Mouse (Mus musculus) hindbrain, embryonic 12.5 days (tissue): ENCODE measurements around the gene Chst10. TPM values are rescaled to one million over a fixed set of nuclear protein-coding genes. Genes with fewer than 3 reads are reported as not detected.

Experiments used
- ATAC-seq: fragments of 200-750 bp; cut with Nextera tagmentation; 2 replicates; pipeline ENCODE4 v1.8.0; 2017; ENCODE audit warnings: moderate TSS enrichment; ENCODE audit not compliant: low FRiP score
- H3K27ac ChIP-seq: fragments of 300-500 bp; sonication (generic); 2 replicates; pipeline ENCODE4 v1.5.1; 2016; ENCODE audit warnings: mild to moderate bottlenecking
- H3K27me3 ChIP-seq: fragments of 300-500 bp; sonication (generic); 2 replicates; pipeline ENCODE4 v1.6.1; 2016; ENCODE audit warnings: mild to moderate bottlenecking
- H3K36me3 ChIP-seq: fragments of 300-500 bp; sonication (generic); 2 replicates; pipeline ENCODE4 v1.6.1; 2016; ENCODE audit warnings: mild to moderate bottlenecking
- H3K4me1 ChIP-seq: fragments of 300-500 bp; sonication (generic); 2 replicates; pipeline ENCODE4 v1.6.1; 2016
- H3K4me2 ChIP-seq: fragments of 300-500 bp; sonication (generic); replicated peaks from 2 replicates; pipeline ENCODE4 v1.6.1; 2016; ENCODE audit warnings: mild to moderate bottlenecking
- H3K4me3 ChIP-seq: fragments of 300-500 bp; sonication (generic); 2 replicates; pipeline ENCODE4 v1.5.1; 2016; ENCODE audit warnings: mild to moderate bottlenecking
- H3K9ac ChIP-seq: fragments of 300-500 bp; sonication (generic); 2 replicates; pipeline ENCODE4 v1.6.1; 2016; ENCODE audit warnings: mild to moderate bottlenecking, moderate library complexity
- H3K9me3 ChIP-seq: fragments of 300-500 bp; sonication (generic); replicated peaks from 2 replicates; pipeline ENCODE4 v1.6.1; 2016; ENCODE audit warnings: mild to moderate bottlenecking
- WGBS: fragments of 180-500 bp; shearing (Covaris S2); methylation state at CpG from one replicate; pipeline ENCODE4 v1.1.7; 2016; 5-methylcytosine and 5-hydroxymethylcytosine counted together
- polyA plus RNA-seq: library from polyadenylated mRNA; unstranded; fragments of >200 nt; fragmentation: Nextera tagmentation; extraction: Ambion mirVana; gene quantifications from 2 replicates; pipeline ENCODE4 v1.2.1, GENCODE M21; 2016

The Chst10 gene
- polyA plus RNA-seq, 1 experiment from 2014 or later = 31.0 TPM

DNA sequence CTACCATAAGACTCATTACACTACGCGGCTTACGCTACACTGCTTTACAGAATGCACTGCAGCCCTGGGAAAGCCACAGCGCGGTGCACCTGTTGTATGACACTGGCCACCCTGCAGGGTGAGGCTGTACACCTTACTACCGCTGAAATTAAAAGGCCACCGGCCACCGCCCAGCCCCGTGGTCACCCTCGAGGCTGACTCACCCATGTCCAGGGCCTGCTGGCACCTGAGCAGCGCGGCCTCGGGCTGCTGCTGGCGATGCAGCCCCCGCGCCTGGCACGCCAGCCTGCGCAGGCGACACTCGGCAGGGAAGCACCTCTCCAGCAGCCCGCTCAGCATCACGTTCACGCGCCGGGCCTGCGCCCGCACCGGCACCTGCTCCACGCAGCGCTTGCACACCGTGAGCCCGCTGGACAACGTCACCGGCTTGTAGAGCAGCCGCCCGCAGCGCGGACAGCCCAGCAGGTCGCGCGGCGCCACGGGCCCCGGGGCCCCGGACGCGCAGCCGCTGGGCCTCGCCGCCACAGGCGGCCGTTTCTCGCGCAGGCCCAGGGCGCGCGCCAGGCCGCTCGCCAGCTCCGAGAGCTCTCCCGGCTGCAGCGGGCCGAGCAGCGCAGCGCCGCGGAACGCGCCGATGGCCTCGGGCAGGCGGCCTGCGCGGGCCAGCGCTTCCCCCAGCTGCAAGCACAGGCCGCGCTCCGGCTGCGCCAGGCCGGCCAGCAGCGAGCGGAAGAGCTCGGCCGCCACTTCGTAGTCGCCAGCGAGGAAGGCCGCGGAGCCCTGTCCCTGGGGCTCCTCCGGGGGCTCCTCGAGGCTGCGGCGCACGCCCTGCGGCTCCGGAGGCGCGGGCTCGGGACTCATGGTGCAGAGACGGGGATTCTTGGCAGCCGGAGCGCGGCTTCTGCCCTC lies 62.1 kb downstream of the Chst10 start:
- H3K27ac ChIP-seq = peak overlapping the region; percentile 93
- WGBS = 3% methylated on average over 96 of the region's 103 CpGs
- H3K27me3 ChIP-seq = peaks cover 36% of the 10 kb centered on the region
- no peaks in the 10 kb centered on the region for H3K9me3 ChIP-seq
- 0 out of 2 replicates have a peak, but pooled peaks cover 3% of the 10 kb centered on the region for H3K36me3 ChIP-seq
- peak; percentile 83 for ATAC-seq
- peak overlapping the region; percentile 77 for H3K4me3 ChIP-seq
- peak overlapping the region; percentile 86 for H3K9ac ChIP-seq
- peak overlapping the region; percentile 99 for H3K4me2 ChIP-seq
- peaks cover 9% of the 10 kb centered on the region for H3K4me1 ChIP-seq

DNA sequence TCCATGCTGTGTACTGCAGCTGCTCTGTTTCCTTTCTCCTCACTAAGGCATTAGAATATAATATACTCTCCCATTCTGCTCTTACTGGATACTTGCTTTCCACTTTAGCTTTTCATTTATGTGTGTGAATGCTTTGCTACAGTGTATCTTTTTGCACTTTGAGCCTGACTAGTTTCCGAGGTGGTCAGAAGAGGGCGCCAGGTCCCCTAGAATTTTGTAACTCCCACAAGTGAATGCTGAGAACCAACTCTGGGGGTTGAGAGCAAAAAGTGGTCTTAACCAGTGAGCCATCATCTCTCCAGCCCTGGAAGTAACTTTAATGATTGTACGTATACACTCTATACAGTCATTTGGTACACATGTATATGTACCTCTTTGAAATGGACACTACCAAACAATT lies 63.1 kb downstream of the Chst10 start:
- ATAC-seq = no peak
- Histone ChIP-seq H3K4me2 (peak overlapping the region; percentile 99), H3K9me3 (no peaks in the 10 kb centered on the region), H3K4me1 (peaks cover 9% of the 10 kb centered on the region), H3K27me3 (peaks cover 33% of the 10 kb centered on the region), H3K27ac (no peak overlapping the region), H3K4me3 (peak overlapping the region; percentile 77; the same call in 1 of the 2 replicates), H3K36me3 (0 out of 2 replicates have a peak, but pooled peaks cover 3% of the 10 kb centered on the region), H3K9ac (no peak overlapping the region)
- 23% methylated on average over 3 of the region's 3 CpGs for WGBS

DNA sequence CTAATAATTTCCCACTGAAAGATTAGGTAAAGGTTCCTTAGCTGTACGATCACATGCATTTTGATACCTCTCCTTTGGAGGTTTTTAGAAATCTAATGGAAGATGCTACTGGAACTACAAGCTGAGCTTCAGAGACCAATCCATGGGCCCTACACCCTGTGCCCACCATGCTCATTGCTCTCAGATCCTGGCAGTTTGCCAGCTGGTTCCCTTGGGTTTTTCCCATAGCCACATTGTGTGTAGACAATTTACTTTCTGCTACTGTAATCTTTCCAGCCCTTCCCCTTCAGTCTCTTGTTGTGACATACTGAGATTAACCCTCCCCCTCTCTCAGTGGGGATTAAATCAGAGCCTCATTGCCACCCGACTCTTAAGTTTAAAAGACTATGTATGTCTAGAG lies 73.0 kb downstream of the Chst10 start:
- ATAC-seq = no peak
- WGBS = 67% methylated on average over 2 of the region's 2 CpGs
- no peak overlapping the region for H3K4me2 ChIP-seq
- H3K9me3 ChIP-seq = no peaks in the 10 kb centered on the region
- no peaks in the 10 kb centered on the region for H3K36me3 ChIP-seq
- H3K9ac ChIP-seq = no peak overlapping the region
- H3K4me1 ChIP-seq = no peaks in the 10 kb centered on the region
- no peak overlapping the region for H3K27ac ChIP-seq
- no peaks in the 10 kb centered on the region for H3K27me3 ChIP-seq
- no peak overlapping the region for H3K4me3 ChIP-seq

DNA sequence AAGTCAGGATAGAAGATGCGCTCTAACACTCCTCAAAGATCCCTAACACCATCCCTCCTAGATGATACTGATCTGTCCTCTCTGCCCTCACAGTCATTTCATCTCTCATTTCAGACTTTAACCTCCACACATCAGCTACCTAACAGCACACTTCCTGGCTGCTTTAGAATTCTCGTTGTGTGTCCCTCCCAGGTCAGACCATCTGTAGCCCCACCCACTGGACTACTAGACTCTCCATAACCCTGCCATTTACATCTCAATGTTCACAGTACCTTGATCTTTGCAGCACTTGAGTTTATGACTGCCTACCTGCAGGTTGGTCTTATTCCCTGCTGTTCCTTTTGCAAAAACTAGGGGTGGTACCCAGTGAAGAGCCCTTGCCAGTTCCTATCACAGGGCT lies 74.1 kb downstream of the Chst10 start:
- no peak overlapping the region for H3K27ac ChIP-seq
- H3K9me3 ChIP-seq = no peaks in the 10 kb centered on the region
- WGBS = 82% methylated on average over 2 of the region's 2 CpGs
- no peak overlapping the region for H3K4me2 ChIP-seq
- no peaks in the 10 kb centered on the region for H3K36me3 ChIP-seq
- ATAC-seq = no peak
- H3K4me3 ChIP-seq = no peak overlapping the region
- no peak overlapping the region for H3K9ac ChIP-seq
- no peaks in the 10 kb centered on the region for H3K4me1 ChIP-seq
- H3K27me3 ChIP-seq = no peaks in the 10 kb centered on the region

DNA sequence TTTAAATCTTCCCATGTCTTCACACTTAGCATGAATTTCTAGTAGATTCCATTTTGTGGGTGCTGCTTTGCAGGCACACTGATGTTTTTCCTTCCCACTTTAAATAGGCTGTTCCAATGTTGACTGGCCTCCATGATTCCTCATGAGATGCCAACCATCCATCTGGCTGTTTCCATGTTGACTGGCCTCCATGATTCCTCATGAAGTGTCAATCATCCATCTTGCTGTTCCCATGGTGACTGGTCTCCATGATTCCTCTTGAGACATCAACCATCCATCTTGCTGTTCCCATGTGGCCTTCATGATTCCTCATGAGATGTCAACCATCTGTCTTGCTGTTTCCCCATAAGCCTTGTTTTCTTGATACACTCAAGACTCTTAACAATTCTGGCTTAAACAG lies 78.3 kb downstream of the Chst10 start:
- H3K4me1 ChIP-seq = peaks cover 10% of the 10 kb centered on the region; the same call in 1 of the 2 replicates
- H3K4me2 ChIP-seq = no peak overlapping the region
- no peaks in the 10 kb centered on the region for H3K9me3 ChIP-seq
- no peak overlapping the region for H3K4me3 ChIP-seq
- H3K36me3 ChIP-seq = peaks cover 6% of the 10 kb centered on the region
- ATAC-seq = no peak
- no peaks in the 10 kb centered on the region for H3K27me3 ChIP-seq
- no peak overlapping the region for H3K27ac ChIP-seq
- H3K9ac ChIP-seq = no peak overlapping the region

DNA sequence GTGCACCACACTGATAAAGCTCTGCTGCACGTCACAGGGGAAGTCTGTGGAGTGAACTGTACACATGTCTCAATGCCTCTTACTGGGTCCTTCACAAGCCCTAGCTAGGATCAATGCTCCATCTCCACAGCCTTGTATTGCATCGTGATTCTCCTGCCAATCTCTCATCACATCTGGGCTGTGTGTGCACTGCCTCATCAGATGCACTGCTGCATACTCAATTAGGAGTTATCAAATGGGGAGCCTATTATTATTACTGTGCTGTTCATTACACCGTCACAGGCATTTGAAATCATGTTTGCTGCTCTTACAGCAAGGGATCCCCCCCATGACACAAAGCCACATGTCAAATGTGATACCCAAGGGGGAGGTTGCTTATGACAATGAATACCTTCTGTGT lies 80.3 kb downstream of the Chst10 start:
- no peaks in the 10 kb centered on the region for H3K9me3 ChIP-seq
- peaks cover 10% of the 10 kb centered on the region; the same call in 1 of the 2 replicates for H3K4me1 ChIP-seq
- no peak overlapping the region for H3K4me2 ChIP-seq
- H3K36me3 ChIP-seq = peaks cover 11% of the 10 kb centered on the region
- no peak for ATAC-seq
- 0 out of 2 replicates have a peak overlapping the region, but pooled peaks have one; percentile 55 for H3K27ac ChIP-seq
- H3K4me3 ChIP-seq = no peak overlapping the region
- no peaks in the 10 kb centered on the region for H3K27me3 ChIP-seq
- WGBS = 69% methylated on average over 3 of the region's 3 CpGs
- H3K9ac ChIP-seq = no peak overlapping the region

DNA sequence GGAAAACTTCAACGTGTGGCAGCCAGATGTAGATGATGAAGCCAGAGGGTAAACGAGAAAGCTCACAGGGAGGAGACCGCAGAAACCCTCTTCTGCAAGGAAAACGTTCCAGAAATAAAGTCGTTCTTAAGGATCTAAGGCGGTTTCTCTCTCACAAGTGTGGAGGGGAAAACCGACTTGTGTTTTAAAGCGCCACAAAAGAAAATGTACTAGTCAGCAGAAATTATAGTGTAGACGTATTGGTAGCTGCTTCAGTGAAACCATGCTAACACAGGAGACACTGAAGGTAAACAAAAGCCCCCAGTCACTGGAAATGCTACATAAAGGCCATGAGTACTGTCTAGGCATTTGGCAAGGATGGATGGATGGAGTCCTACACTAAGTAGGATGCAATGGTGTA lies 80.7 kb downstream of the Chst10 start:
- Histone ChIP-seq H3K27me3 (no peaks in the 10 kb centered on the region), H3K36me3 (peaks cover 14% of the 10 kb centered on the region), H3K4me3 (no peak overlapping the region), H3K9ac (no peak overlapping the region), H3K27ac (0 out of 2 replicates have a peak overlapping the region, but pooled peaks have one; percentile 55), H3K4me2 (no peak overlapping the region), H3K4me1 (peaks cover 10% of the 10 kb centered on the region; the same call in 1 of the 2 replicates), H3K9me3 (no peaks in the 10 kb centered on the region)
- no peak for ATAC-seq
- 73% methylated on average over 9 of the region's 9 CpGs for WGBS

DNA sequence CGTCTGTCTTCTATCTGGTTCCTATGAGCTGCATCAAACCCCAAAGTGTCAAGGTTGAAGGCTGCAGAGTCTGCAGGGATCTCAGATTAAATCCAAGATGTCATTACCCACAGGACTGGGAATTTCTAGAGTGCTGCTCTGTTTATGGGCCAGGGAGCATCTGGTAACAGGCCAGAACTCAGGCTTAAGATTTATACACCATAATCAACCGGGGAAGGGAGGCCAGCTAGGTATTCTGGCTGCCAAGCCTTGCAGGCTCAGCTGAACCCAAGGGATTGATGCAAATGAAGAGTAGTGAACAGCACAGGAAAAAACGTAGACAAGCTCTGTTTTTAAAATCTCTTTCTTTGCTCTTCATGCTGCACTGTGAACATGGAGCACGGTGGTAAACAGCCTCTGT lies 81.7 kb downstream of the Chst10 start:
- Histone ChIP-seq H3K4me2 (no peak overlapping the region), H3K27me3 (no peaks in the 10 kb centered on the region), H3K4me3 (no peak overlapping the region), H3K9me3 (no peaks in the 10 kb centered on the region), H3K9ac (no peak overlapping the region), H3K4me1 (peaks cover 10% of the 10 kb centered on the region; the same call in 1 of the 2 replicates), H3K27ac (peak overlapping the region; percentile 55), H3K36me3 (peaks cover 23% of the 10 kb centered on the region)
- ATAC-seq = no peak
- WGBS = 79% methylated on average over 4 of the region's 4 CpGs

Other genes starting within 250 kb of the Chst10 start
- 45.1 and 45.2 TPM in 2 replicates for gene Aff3, start 233.2 kb downstream of the Chst10 start, polyA plus RNA-seq
- 7.6 and 8.2 TPM in 2 replicates for gene Lonrf2, start 61.5 kb downstream of the Chst10 start, polyA plus RNA-seq
- 0.56 and 1.3 TPM in 2 replicates for gene Nms, start 41.0 kb upstream of the Chst10 start, polyA plus RNA-seq
- 168 and 179 TPM in 2 replicates for gene Pdcl3, start 87.4 kb upstream of the Chst10 start, polyA plus RNA-seq